Mouse (Mus musculus) common myeloid progenitor, adult 5-6 weeks (primary cell): ENCODE measurements around the gene Xpnpep1. TPM values are rescaled to one million over a fixed set of nuclear protein-coding genes. Genes with fewer than 3 reads are reported as not detected.
A peak's percentile ranks its signal among the peaks of the same experiment; 100 is the strongest.

Source experiments
- ATAC-seq: replicated peaks from 2 replicates; pipeline ENCODE4 v1.8.0; 2016; ENCODE audit warnings: low read depth, mild to moderate bottlenecking, moderate TSS enrichment, inconsistent platforms; ENCODE audit not compliant: poor library complexity, severe bottlenecking
- total RNA-seq: library from RNA; stranded (forward); fragments of 200-1000, 187-1606 nt; gene quantifications from 2 replicates; pipeline ENCODE4 v1.2.3, GENCODE M21; 2017

The Xpnpep1 gene
- total RNA-seq, 1 experiment from 2014 or later = 56.4 TPM

- peak; percentile 67 for ATAC-seq
Measured at GRCm38 (mm10) chr19:53003554-53004365, 36.3 kb downstream of the Xpnpep1 start.

- ATAC-seq = no peak; the same call in 1 of the 2 replicates
Measured at GRCm38 (mm10) chr19:53002166-53003095, 37.6 kb downstream of the Xpnpep1 start.

DNA sequence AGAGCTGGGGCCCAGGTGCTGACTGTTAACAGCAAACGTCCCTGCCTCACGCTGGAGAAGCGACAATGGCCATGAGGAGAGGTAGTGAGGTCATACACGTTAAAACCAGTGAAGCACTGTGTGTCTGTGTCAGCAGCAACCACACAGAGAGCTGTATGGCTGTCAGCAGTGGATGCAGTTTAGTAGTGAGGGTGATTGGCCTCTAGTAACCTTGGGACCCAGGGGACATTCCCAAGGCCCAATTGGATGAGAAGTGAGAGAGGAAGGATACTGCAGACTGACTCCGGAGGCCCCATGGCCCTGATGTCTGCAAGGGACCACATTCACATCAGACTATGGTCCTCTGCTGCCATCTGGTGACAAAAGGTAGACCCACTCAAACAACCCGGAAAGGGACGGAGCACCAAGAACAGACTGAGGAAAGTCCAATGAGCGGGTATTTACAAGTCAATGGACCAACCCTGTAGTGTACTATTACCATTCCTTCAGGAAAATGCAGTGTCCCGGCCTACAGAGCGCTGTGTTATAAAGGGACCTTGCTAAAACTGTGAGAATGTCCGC is 47.1 kb downstream of the Xpnpep1 start:
- peak; percentile 76; the same call in 1 of the 2 replicates for ATAC-seq

DNA sequence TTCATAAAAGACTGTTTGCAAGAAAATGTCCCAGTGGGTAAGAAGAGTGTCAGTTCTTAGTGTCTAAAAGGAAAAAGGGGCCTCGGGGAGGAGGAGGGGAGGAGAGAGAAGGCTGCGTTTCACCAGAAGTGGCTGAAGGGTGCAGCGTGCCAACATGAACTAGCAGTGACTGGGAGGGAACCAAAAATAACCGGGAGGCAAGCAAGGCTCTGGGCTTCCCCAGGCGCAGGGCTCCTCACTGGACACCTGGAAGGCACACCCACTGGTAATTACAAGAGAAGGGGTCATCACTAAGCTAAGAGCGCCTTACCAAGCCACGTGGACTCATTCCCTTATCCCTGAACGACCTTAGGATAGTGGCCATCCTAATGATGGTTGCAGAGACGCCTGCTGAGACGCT is 48.1 kb downstream of the Xpnpep1 start:
- no peak for ATAC-seq

GRCm38 (mm10) chr19:52979020-52979711 is 60.8 kb downstream of the Xpnpep1 start:
- peak; percentile 62 for ATAC-seq

DNA sequence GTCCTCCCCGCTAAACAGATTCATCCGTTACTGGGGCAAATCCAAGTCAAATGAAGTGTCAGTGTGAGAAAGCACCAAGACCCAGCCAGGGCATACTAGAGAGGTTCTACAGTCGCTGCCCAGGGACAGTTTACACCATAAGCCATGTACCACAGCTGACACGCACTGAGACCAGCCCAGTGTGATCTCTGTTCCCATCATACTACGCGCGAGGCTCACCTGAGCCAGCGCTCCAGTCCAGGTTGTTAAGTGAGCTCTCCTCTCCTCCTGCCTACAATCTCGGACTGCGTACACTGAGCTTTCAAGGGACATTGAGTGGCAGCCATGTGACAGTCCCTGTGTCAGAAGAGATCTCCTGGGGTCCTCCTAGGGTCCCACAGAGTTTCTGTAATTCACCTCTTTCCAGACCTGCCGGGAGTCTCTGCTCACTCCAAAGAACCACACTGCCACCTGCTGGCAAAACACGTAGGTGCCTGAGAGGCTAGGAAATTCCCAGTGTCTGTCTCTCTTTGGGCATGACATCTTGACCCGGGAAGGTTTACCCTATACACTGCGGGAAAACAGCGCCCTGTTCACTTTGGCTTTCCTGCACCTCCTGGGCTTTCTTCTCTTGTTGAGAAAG is 64.3 kb downstream of the Xpnpep1 start:
- peak; percentile 88 for ATAC-seq

DNA sequence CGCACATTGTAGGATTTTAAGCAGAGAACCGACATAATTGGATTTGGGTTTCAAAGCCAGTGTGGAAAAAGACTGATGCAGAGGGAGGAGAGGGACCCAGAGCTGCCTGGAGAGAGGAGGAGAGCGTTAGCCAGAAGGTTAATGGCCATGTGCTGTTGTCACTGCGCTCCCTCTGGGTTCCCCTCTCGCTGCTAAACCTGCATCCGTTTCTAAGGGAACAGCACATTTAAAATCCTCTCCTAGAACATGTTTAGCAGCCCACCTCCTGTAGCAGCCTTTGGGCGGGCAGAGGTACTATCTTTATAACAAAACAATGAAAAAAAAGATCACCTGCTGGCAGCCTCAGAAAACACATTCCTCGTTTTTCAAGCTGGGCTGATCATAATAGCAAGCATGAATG is 73.7 kb downstream of the Xpnpep1 start:
- no peak for ATAC-seq

GRCm38 (mm10) chr19:52962745-52963144 is 77.3 kb downstream of the Xpnpep1 start:
- no peak for ATAC-seq

DNA sequence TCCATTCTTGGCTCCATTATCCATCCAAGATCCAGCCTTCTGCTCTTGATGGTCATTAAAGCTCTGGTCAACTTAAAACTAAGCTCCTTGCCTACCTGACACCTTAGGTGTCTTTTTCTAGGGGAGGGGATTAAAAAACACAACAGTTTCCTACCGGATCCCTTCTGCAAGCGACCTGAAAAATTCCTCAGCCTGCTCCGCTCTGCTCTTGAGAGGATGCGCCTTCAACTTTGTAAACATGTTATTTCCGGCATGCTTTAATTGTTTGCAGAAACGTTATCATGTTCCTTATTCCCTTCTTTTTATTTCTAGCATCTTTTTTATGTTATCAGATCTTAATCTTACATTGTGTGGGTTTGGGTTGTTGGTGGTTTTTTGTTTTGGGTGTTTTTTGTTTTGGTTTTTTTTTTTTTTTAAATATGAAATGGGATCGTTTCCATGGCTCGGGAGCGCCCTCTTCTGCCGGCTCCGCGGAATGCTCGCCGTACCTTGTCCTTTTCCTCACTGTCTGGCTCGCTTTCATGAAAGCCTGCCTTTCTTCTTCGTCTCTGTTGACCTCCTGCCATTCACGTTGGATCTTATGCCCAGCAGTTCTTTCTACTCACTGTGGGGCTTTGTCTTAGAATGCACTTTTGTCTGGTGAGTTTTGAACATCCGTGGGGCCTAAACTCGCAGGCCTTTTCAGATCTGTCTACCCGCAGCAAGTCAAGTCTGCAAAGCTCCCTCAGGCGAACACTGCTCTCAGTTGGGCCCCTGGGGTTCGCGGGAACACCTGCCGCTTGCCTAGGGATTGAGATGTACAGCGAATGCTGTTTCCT is 117.1 kb downstream of the Xpnpep1 start:
- peak; percentile 81 for ATAC-seq

DNA sequence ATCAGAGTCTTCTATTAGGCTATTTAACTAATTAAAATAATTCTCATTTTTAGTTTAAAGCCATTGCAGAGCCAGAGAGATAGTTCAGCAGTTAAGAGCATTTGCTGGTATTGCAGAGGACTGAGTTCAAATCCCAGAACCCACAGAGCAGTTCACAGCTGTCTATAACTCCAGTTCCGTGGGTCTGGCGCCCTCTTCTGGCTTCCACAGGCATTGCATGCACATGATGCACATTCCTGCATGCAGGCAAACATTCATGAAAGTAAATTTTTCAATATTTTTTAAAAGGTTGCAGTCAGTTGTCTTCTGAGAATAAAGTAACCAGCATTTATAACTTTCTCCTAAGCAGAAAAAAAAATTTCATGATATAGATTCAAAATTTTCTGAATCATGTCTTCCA is 135.8 kb downstream of the Xpnpep1 start:
- ATAC-seq = no peak

DNA sequence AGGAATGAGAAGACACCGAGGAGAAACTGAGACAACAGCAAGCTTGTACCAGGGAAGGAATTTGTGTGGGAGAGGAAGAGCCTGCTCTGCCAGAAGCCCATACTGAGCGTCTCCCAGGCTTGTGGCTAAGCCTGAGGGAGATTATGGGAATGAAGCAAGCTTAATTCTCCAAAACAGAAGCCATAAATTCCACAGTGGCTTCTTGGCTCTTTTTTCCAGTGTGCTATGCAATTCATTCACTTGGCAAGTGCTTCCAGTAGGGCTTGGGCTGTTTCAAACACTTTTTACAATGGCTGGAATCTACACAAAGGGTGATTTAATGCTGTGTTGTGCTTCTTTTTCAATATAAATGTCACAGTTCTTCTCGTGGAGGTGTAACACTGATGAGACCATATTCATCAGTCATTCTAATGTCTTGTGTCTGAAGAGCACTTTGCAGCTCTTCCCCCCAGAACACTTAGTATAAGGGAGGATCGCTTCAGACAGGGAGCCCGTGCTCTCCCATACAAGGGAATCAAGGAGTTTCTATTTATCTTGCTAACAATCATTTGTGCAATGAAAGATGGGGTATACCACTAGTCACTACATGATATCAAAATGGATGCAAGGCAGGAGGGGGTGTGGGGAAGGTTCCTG is 148.1 kb downstream of the Xpnpep1 start:
- no peak for ATAC-seq

Other genes starting within 250 kb of the Xpnpep1 start
- 61.2 and 65.6 TPM in 2 replicates for gene Add3, start 100.2 kb upstream of the Xpnpep1 start, total RNA-seq